ENCODE assay signal across 1 mouse cellular context in genomic region chr7:31149751-31150565, GRCm38 (mm10).
A peak's percentile ranks its signal among the peaks of the same experiment; 100 is the strongest.
TF ChIP-seq lines count a peak whose summit lies in the region.

No protein-coding gene starts in this region.

TF ChIP-seq in CH12.LX, 34 proteins besides CTCF, POLR2A, EP300 and RAD21 (continued from another document):
- TF ChIP-seq NELFE (IDR thresholded peaks at IDR 0.05; ENCODE audit: low read depth, low read length): no peak
- no peak for TF ChIP-seq E2F4 (IDR thresholded peaks at IDR 0.05; ENCODE audit: insufficient replicate concordance, low read depth, low read length)
- TF ChIP-seq ZC3H11A (IDR thresholded peaks at IDR 0.05; ENCODE audit: low read depth, low read length): no peak
- TF ChIP-seq MAX (IDR thresholded peaks at IDR 0.05; ENCODE audit: low read length): peak; percentile 79
- TF ChIP-seq HCFC1 (IDR thresholded peaks at IDR 0.05; ENCODE audit: low read depth, low read length): peak; percentile 35; the same call in 1 of the 2 replicates
- 0 out of 2 replicates have a peak, but pooled peaks have one; percentile 62 for TF ChIP-seq UBTF (IDR thresholded peaks at IDR 0.05; ENCODE audit: low read depth, low read length)
- TF ChIP-seq ZMIZ1 (IDR thresholded peaks at IDR 0.05; ENCODE audit: low read depth, low read length): no peak
- TF ChIP-seq RCOR1 (conservative IDR thresholded peaks at IDR 0.05; ENCODE audit: low read depth, low read length): peak; percentile 64; the same call in 1 of the 2 replicates
- TF ChIP-seq SIN3A (IDR thresholded peaks at IDR 0.05; ENCODE audit: low read length): peak; percentile 94
- TF ChIP-seq ELF1 (IDR thresholded peaks at IDR 0.05; ENCODE audit: low read depth, low read length): no peak
- peak; percentile 91 for TF ChIP-seq BHLHE40 (IDR thresholded peaks at IDR 0.05; ENCODE audit: low read depth, low read length)
